Mouse (Mus musculus) embryonic facial prominence, embryonic 12.5 days (tissue): ENCODE measurements around the gene Arhgap35. TPM values are rescaled to one million over a fixed set of nuclear protein-coding genes. Genes with fewer than 3 reads are reported as not detected.
"Not testable (repeated sequence)": the region's sequence is repeated elsewhere in the genome, so short reads cannot be mapped to it uniquely, and the experiment has no call there.

Source experiments
- ATAC-seq: fragments of 200-750 bp; cut with Nextera tagmentation; 2 replicates; pipeline ENCODE4 v1.8.0; 2017; ENCODE audit not compliant: insufficient number of reproducible peaks, insufficient read depth, low FRiP score, low TSS enrichment
- H3K27ac ChIP-seq: fragments of 300-500 bp; sonication (generic); 2 replicates; pipeline ENCODE4 v1.5.1; 2016; ENCODE audit warnings: mild to moderate bottlenecking
- H3K27me3 ChIP-seq: fragments of 300-500 bp; sonication (generic); 2 replicates; pipeline ENCODE4 v1.6.1; 2016; ENCODE audit warnings: mild to moderate bottlenecking, moderate library complexity
- H3K36me3 ChIP-seq: fragments of 300-500 bp; sonication (generic); 2 replicates; pipeline ENCODE4 v1.6.1; 2016; ENCODE audit warnings: mild to moderate bottlenecking
- H3K4me1 ChIP-seq: fragments of 300-500 bp; sonication (generic); 2 replicates; pipeline ENCODE4 v1.6.1; 2016
- H3K4me2 ChIP-seq: fragments of 300-500 bp; sonication (generic); replicated peaks from 2 replicates; pipeline ENCODE4 v1.6.1; 2016; ENCODE audit warnings: mild to moderate bottlenecking, moderate library complexity
- H3K4me3 ChIP-seq: fragments of 300-500 bp; sonication (generic); 2 replicates; pipeline ENCODE4 v1.5.1; 2016; ENCODE audit warnings: mild to moderate bottlenecking
- H3K9ac ChIP-seq: fragments of 300-500 bp; sonication (generic); 2 replicates; pipeline ENCODE4 v1.6.1; 2016; ENCODE audit warnings: mild to moderate bottlenecking, moderate library complexity
- H3K9me3 ChIP-seq: fragments of 300-500 bp; sonication (generic); 2 replicates; pipeline ENCODE4 v1.6.1; 2016; ENCODE audit warnings: mild to moderate bottlenecking, moderate library complexity
- WGBS: fragments of 180-500 bp; shearing (Covaris S2); methylation state at CpG from one replicate; pipeline ENCODE4 v1.1.7; 2016; 5-methylcytosine and 5-hydroxymethylcytosine counted together
- polyA plus RNA-seq: library from polyadenylated mRNA; unstranded; fragments of >200 nt; fragmentation: Nextera tagmentation; extraction: Ambion mirVana; gene quantifications from 2 replicates; pipeline ENCODE4 v1.2.1, GENCODE M21; 2016

The Arhgap35 gene
- polyA plus RNA-seq, 1 experiment from 2014 or later: 32.6 TPM

DNA sequence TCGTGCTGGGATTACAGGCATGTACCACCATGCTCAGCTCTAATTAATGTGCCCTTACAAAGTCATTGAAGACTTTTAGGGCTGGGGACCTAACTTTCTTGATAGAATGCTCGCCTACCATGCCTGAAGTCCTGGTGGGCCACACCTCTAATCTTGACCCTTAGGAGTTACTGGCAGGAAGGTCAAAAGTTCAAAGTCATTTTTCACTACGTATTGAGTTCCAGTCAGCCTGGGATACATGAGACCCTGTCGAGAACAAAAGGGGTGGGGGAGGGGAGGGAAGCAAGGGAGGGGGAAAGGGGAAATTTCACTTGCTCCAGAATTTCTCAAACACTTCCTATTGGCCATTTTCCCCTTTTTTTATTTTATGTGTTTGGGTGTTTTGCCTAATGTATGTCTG is 8.3 kb upstream of the Arhgap35 start:
- 34% methylated on average over 4 of the region's 4 CpGs for WGBS
- H3K4me2 ChIP-seq: no peak overlapping the region
- no peak overlapping the region for H3K4me3 ChIP-seq
- H3K9me3 ChIP-seq: no peaks in the 10 kb centered on the region
- no peak overlapping the region for H3K27ac ChIP-seq
- H3K4me1 ChIP-seq: 0 out of 2 replicates have a peak, but pooled peaks cover 3% of the 10 kb centered on the region
- 0 out of 2 replicates have a peak, but pooled peaks cover 6% of the 10 kb centered on the region for H3K27me3 ChIP-seq
- H3K36me3 ChIP-seq: no peaks in the 10 kb centered on the region
- H3K9ac ChIP-seq: no peak overlapping the region
- ATAC-seq: no peak

DNA sequence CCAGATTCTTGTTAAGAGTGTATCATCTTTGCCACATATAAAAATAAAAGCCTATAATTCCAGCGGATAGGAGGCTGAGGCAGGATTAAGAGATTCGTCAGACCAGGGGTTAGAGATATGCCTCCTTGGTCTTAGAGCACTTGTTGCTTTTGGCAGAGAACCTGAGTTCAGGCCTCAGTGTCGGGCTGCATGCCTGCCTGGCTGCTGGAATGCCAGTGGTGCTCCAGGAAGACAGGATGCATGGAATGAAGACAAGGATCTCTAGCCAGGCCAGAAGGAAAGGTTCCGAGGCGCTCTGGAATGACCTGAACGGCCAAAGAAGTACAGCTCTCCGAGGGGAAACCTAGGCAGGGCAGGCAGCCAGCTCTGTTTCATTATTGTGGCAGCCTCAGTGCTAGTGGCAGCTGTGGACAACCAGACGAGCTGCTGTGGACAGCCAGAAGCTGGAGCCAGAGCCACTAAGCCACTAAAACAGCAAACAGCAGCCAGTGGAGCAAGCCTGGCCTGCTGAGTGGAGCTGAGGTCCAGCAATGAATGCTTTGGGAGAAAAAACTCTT is 6.4 kb upstream of the Arhgap35 start:
- H3K27me3 ChIP-seq: 0 out of 2 replicates have a peak, but pooled peaks cover 6% of the 10 kb centered on the region
- no peak for ATAC-seq
- WGBS: 72% methylated on average over 8 of the region's 8 CpGs
- H3K4me3 ChIP-seq: no peak overlapping the region
- H3K9ac ChIP-seq: no peak overlapping the region
- peaks cover 3% of the 10 kb centered on the region; the same call in 1 of the 2 replicates for H3K4me1 ChIP-seq
- no peak overlapping the region for H3K4me2 ChIP-seq
- no peaks in the 10 kb centered on the region for H3K9me3 ChIP-seq
- no peaks in the 10 kb centered on the region for H3K36me3 ChIP-seq
- no peak overlapping the region for H3K27ac ChIP-seq

DNA sequence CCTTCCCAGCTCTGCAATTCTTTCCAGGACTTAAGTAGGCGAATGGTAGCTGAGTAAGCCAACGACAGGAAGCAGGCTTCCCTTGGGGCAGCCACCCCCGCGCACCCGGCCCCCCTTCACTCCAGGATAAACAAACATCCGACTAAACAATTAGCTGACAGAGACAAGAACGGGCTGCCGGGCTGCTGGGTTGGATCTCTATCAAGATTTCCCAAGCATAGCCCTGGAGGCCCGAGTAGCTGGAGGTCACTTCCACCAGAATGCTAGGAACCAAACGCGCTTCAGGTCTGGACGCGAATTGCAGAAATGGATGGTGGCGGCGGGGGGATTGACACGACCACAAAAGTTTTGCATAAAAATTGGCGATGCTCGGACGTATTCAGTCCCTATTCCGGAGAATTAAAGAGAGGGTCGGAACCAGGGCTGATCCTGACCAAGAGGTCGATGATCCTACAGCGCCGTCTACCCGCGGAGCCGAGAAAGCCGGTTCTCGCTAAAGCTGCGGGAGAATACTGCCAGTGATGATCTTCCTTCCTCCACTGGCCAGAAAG is 3.9 kb upstream of the Arhgap35 start:
- no peak for ATAC-seq
- no peak overlapping the region for H3K9ac ChIP-seq
- peak overlapping the region; percentile 20 for H3K4me3 ChIP-seq
- no peaks in the 10 kb centered on the region for H3K36me3 ChIP-seq
- H3K27ac ChIP-seq: no peak overlapping the region
- H3K27me3 ChIP-seq: 0 out of 2 replicates have a peak, but pooled peaks cover 6% of the 10 kb centered on the region
- H3K4me1 ChIP-seq: peaks cover 9% of the 10 kb centered on the region
- peak overlapping the region; percentile 45 for H3K4me2 ChIP-seq
- no peaks in the 10 kb centered on the region for H3K9me3 ChIP-seq
- 1% methylated on average over 30 of the region's 30 CpGs for WGBS

DNA sequence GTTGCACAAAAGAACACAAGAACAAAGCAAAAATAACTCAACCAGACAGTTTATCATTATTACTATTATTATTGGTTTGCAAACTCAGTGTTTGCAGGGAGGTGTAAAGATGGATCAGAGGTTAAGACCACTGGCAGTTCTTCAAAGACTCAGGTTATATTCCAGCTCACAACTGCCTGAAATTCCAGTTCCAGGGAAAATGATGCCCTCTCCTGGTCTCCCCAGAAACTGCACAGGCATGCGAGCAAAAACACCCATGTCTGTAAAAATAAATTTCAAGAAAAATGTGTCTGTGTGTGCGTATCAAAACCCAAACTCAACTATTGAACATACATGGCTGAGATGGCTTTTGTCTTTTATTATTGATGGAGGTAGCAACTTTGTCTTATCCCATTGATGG is 2.3 kb upstream of the Arhgap35 start:
- Histone ChIP-seq H3K4me1 (peaks cover 22% of the 10 kb centered on the region), H3K4me2 (no peak overlapping the region), H3K9ac (no peak overlapping the region), H3K9me3 (no peaks in the 10 kb centered on the region), H3K4me3 (no peak overlapping the region), H3K27me3 (0 out of 2 replicates have a peak, but pooled peaks cover 6% of the 10 kb centered on the region), H3K27ac (no peak overlapping the region), H3K36me3 (0 out of 2 replicates have a peak, but pooled peaks cover 4% of the 10 kb centered on the region)
- WGBS: 21% methylated on average over 2 of the region's 2 CpGs
- ATAC-seq: no peak

DNA sequence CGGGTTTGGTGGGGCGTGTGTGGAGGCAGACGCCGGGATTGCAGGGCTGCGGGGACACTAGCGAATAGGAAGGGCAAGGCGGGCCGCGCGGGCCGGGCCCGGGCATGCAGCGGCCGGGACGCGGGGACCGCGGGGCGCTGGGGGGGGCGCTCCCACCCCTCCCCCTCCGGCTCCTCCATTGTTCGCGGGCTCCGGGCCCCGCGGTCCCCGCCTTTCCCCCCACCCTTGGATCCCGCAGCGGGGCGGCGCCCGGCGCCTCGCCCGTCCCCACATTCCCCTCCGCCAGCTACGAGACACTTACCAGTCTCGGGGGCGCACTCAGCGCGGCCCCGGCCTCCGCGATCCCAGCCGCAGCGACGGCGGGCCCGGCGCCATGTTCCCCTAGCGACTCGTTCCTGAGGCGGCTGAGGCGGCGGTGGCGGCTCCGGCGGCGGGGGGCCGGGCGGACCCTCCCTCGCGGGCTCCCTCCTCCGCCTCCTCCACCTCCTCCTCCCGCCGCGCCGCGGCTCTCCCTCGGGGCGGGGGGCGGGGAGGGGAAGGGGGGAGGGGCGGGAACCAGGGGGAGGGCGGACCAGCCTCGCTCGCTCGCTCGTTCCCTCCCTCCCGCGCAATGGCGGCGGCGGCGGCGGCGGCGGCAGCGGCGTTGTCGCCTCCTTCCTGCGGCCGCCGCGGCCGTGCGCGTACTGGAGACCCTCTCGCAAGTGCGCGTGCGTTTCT is 464 bp downstream of the Arhgap35 start:
- Histone ChIP-seq H3K27ac (peak overlapping the region; percentile 100), H3K4me3 (peak overlapping the region; percentile 90), H3K9me3 (no peaks in the 10 kb centered on the region), H3K27me3 (0 out of 2 replicates have a peak, but pooled peaks cover 1% of the 10 kb centered on the region), H3K4me1 (peaks cover 41% of the 10 kb centered on the region), H3K36me3 (0 out of 2 replicates have a peak, but pooled peaks cover 4% of the 10 kb centered on the region), H3K4me2 (peak overlapping the region; percentile 96), H3K9ac (peak overlapping the region; percentile 99)
- 0% methylated on average over 29 of the region's 101 CpGs for WGBS
- peak; percentile 0; the same call in 1 of the 2 replicates for ATAC-seq

DNA sequence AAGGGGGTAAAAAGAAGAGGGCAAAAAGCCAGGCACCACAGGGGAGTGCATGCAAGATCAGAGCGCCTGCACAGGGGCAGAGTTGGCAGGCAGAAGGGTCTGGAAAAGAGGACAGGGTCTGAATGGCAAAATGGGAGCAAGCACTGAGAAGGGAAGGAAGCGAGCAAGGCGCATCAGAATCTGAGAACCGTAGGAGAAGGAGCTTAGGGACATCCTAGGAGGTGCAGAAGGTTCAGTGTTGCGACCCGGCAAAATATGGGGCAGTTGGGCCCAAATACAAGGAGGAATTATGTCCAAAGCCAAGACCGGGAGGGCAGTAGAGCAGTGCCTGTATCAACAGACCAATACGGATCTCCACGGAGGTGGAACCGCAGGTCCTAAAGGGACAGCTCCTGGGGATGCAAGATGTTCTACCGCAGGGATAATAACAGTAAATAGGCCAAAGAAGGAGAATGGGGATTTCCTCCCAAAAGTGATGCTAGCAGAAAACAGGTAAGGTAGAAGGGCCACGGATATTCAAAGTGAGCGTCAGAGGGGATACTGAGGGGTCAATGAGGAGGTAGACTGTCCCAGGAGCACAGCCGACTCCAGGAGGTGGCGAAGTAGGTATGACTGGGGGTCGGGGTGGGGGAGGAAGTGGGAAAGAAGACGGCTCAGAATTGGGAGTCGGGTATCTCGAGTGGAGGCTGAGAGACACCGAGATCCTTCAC is 1.2 kb downstream of the Arhgap35 start:
- under 1% methylated on average over 20 of the region's 20 CpGs for WGBS
- H3K4me1 ChIP-seq: peaks cover 41% of the 10 kb centered on the region

DNA sequence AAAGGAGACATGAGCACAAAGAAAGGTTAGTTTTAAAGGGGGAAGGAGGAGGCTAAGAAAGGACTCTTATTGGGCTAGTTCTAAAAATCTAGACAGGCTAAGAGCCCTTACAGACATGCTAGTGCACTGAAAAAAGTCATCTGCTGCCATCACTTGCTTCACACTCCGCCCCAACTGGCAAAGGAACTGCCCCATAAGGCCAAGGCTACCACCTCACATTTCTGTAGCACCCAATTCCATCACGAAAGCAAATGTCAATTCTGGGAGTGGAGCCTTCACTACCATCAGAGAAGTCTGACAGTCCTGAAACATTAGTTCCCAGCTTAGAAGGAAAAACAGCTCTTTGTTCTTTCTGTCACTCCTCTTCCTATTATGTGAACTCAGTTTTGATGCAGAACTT is 4.4 kb downstream of the Arhgap35 start:
- no peaks in the 10 kb centered on the region for H3K27me3 ChIP-seq
- H3K36me3 ChIP-seq: peaks cover 12% of the 10 kb centered on the region; the same call in 1 of the 2 replicates
- no peak overlapping the region for H3K9ac ChIP-seq
- WGBS: 79% methylated on average over 2 of the region's 2 CpGs
- H3K4me3 ChIP-seq: no peak overlapping the region
- no peak overlapping the region for H3K4me2 ChIP-seq
- H3K9me3 ChIP-seq: no peaks in the 10 kb centered on the region
- no peak for ATAC-seq
- H3K4me1 ChIP-seq: peaks cover 33% of the 10 kb centered on the region
- no peak overlapping the region for H3K27ac ChIP-seq

More for the DNA sequence above, 1.2 kb downstream of the Arhgap35 start:
- H3K36me3 ChIP-seq: 0 out of 2 replicates have a peak, but pooled peaks cover 4% of the 10 kb centered on the region
- peak overlapping the region; percentile 100 for H3K27ac ChIP-seq
- H3K9me3 ChIP-seq: no peaks in the 10 kb centered on the region
- no peaks in the 10 kb centered on the region for H3K27me3 ChIP-seq
- peak overlapping the region; percentile 90 for H3K4me3 ChIP-seq
- H3K4me2 ChIP-seq: peak overlapping the region; percentile 96
- peak overlapping the region; percentile 99 for H3K9ac ChIP-seq
- no peak for ATAC-seq

DNA sequence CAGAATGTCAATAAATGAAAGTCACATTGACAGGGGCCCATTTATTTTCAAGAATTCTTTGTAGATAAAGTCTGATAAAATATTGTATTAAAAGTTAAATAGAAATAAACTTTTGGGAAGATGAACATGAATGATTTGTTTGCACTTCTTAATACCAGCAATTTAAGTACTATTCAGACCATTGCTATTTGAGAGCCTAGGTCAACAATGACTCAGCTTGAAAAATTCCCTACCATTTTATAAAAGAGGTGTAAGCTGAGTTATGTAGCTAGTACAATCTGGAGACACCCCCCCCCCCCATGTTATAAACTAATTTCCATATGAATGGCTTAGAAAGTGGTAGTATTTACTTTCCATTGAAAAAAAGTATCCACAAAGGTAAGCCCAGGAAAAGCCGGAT is 5.8 kb downstream of the Arhgap35 start:
- H3K36me3 ChIP-seq: peaks cover 14% of the 10 kb centered on the region; the same call in 1 of the 2 replicates
- H3K4me3 ChIP-seq: no peak overlapping the region
- no peaks in the 10 kb centered on the region for H3K27me3 ChIP-seq
- H3K4me2 ChIP-seq: no peak overlapping the region
- ATAC-seq: no peak
- H3K9me3 ChIP-seq: no peaks in the 10 kb centered on the region
- H3K9ac ChIP-seq: no peak overlapping the region
- H3K4me1 ChIP-seq: peaks cover 33% of the 10 kb centered on the region
- no peak overlapping the region for H3K27ac ChIP-seq
- 97% methylated on average over 1 of the region's 1 CpGs for WGBS

DNA sequence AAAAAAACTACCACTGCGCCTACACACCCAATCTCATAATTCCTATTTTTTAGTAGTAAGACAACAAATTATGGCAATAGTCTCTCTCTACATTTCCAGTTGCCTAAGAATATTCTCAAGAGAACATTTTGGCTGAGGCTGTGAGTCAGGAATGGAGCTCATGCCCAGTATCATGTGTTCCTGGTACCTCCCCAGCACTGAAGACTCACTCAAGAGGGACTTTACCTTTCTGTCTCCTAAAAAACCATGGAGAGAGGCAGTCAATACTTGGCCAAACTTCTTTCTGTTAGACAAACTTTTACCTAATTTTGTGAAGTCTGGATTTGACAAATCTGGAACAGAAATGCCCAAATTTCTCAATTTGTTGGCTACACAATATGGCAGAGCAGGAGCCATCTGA is 6.7 kb downstream of the Arhgap35 start:
- 89% methylated on average over 1 of the region's 1 CpGs for WGBS
- ATAC-seq: no peak
- no peaks in the 10 kb centered on the region for H3K27me3 ChIP-seq
- no peak overlapping the region for H3K4me2 ChIP-seq
- H3K4me1 ChIP-seq: peaks cover 28% of the 10 kb centered on the region
- no peak overlapping the region for H3K4me3 ChIP-seq
- no peak overlapping the region for H3K9ac ChIP-seq
- no peak overlapping the region for H3K27ac ChIP-seq
- H3K9me3 ChIP-seq: no peaks in the 10 kb centered on the region
- peaks cover 16% of the 10 kb centered on the region; the same call in 1 of the 2 replicates for H3K36me3 ChIP-seq

DNA sequence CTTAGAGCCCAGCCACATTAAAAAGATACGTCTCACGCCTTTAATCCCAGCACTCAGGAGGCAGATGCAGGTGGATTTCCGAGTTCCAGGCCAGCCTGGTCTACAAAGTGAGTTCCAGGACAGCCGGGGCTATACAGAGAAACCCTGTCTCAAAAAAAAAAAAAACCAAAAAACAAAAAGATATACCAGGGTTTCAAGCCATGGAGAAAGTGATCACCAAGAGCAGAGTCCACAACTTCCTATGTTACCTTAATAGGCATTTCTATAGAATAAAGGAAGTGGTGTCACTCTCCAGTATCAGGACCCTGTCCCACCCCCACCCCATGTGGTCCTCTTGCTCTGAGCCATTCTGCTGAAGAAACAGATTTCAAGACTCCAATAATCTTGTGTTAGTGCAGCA is 8.0 kb downstream of the Arhgap35 start:
- H3K27ac ChIP-seq, H3K9ac ChIP-seq, H3K9me3 ChIP-seq, H3K4me3 ChIP-seq, H3K4me2 ChIP-seq, H3K27me3 ChIP-seq, ATAC-seq: not testable (repeated sequence)
- Histone ChIP-seq H3K4me1 (peaks cover 20% of the 10 kb centered on the region), H3K36me3 (peaks cover 13% of the 10 kb centered on the region; the same call in 1 of the 2 replicates)
- 94% methylated on average over 4 of the region's 4 CpGs for WGBS

DNA sequence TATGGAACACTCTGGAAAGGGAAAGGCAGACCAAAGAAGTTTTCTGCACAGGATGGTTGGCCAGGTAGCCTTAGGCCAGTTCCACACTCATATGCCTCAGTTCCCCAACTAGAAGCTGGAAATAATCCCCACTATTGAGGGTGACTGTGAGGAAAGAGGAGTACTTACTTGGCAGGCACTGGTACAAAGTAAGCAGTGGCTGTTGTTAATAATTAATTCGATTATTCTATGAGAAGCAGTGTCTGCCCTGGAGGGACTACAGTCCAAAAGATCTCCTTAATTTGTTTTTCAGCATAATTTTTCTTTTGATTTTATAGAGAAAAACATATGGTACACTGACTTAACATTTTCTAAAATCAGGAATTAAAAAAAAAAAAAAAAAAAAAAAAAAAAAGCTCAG is 10.7 kb downstream of the Arhgap35 start:
- no peak for ATAC-seq
- H3K36me3 ChIP-seq: peaks cover 13% of the 10 kb centered on the region; the same call in 1 of the 2 replicates
- H3K9me3 ChIP-seq: no peaks in the 10 kb centered on the region
- no peak overlapping the region for H3K4me3 ChIP-seq
- 100% methylated on average over 1 of the region's 1 CpGs for WGBS
- H3K4me2 ChIP-seq: no peak overlapping the region
- H3K4me1 ChIP-seq: peaks cover 7% of the 10 kb centered on the region; the same call in 1 of the 2 replicates
- no peak overlapping the region for H3K9ac ChIP-seq
- H3K27ac ChIP-seq: no peak overlapping the region
- H3K27me3 ChIP-seq: no peaks in the 10 kb centered on the region
